Mouse (Mus musculus) testis, adult 2 months (tissue): Measurements from ENCODE around the gene Dthd1.

Experiments used
- CTCF ChIP-seq: fragments of 200-500 bp; IDR thresholded peaks from 2 replicates; pipeline ENCODE4 v1.5.1; 2012; ENCODE audit warnings: low read depth, mild to moderate bottlenecking, inconsistent platforms, low read length, moderate library complexity; ENCODE audit not compliant: control insufficient read depth, insufficient read depth, insufficient replicate concordance
- POLR2A ChIP-seq: fragments of 200-500 bp; IDR thresholded peaks from 2 replicates; pipeline ENCODE4 v1.6.1; 2012; ENCODE audit warnings: low read depth, mild to moderate bottlenecking, inconsistent platforms, low read length, moderate library complexity; ENCODE audit not compliant: control insufficient read depth

- TF ChIP-seq CTCF = no peak
- TF ChIP-seq POLR2A = no peak
These were observed 49.5 kb upstream of the Dthd1 start for GRCm38 (mm10) chr5:62764161-62764560.
